Mouse (Mus musculus) forebrain, postnatal 0 days (tissue): Measurements from ENCODE around the gene Cyb561. TPM values are rescaled to one million over a fixed set of nuclear protein-coding genes. Genes with fewer than 3 reads are reported as not detected.

Experiments used
- ATAC-seq: fragments of 200-750 bp; cut with Nextera tagmentation; 2 replicates; pipeline ENCODE4 v1.8.0; 2017; ENCODE audit warnings: mild to moderate bottlenecking, moderate library complexity
- DNase-seq: peaks from one replicate; pipeline ENCODE4 v3.0.0-alpha.2; 2015
- H3K27ac ChIP-seq: fragments of 300-500 bp; sonication (generic); 2 replicates; pipeline ENCODE4 v1.5.1; 2014; ENCODE audit warnings: low read depth, mild to moderate bottlenecking, antibody characterized with exemption, low read length, moderate library complexity, mixed read lengths
- H3K27me3 ChIP-seq: fragments of 300-500 bp; sonication (generic); 2 replicates; pipeline ENCODE4 v1.6.1; 2014; ENCODE audit warnings: mild to moderate bottlenecking, low read length, mixed read lengths; ENCODE audit not compliant: insufficient read depth
- H3K36me3 ChIP-seq: fragments of 300-500 bp; sonication (generic); 2 replicates; pipeline ENCODE4 v1.6.1; 2014; ENCODE audit warnings: mild to moderate bottlenecking, moderate library complexity; ENCODE audit not compliant: insufficient read depth
- H3K4me1 ChIP-seq: fragments of 300-500 bp; sonication (generic); 2 replicates; pipeline ENCODE4 v1.6.1; 2014; ENCODE audit warnings: antibody characterized with exemption; ENCODE audit not compliant: insufficient read depth
- H3K4me2 ChIP-seq: fragments of 300-500 bp; sonication (generic); 2 replicates; pipeline ENCODE4 v1.6.1; 2014; ENCODE audit warnings: low read depth, mild to moderate bottlenecking, moderate library complexity
- H3K4me3 ChIP-seq: fragments of 300-500 bp; sonication (generic); 2 replicates; pipeline ENCODE4 v1.5.1; 2014; ENCODE audit warnings: low read depth, low read length, mixed read lengths
- H3K9ac ChIP-seq: fragments of 300-500 bp; sonication (generic); 2 replicates; pipeline ENCODE4 v1.6.1; 2014; ENCODE audit warnings: mild to moderate bottlenecking
- H3K9me3 ChIP-seq: fragments of 300-500 bp; sonication (generic); 2 replicates; pipeline ENCODE4 v1.6.1; 2016; ENCODE audit warnings: low read length
- CTCF ChIP-seq: sonication (generic); IDR thresholded peaks from 2 replicates; pipeline ENCODE4 v1.5.1; 2016; ENCODE audit warnings: antibody characterized with exemption, control low read depth, low read depth
- WGBS: fragments of 180-500 bp; shearing (Covaris S2); extraction: QIAGEN DNeasy Blood & Tissue Kit; methylation state at CpG from one replicate; pipeline ENCODE4 v1.1.7; 2014; 5-methylcytosine and 5-hydroxymethylcytosine counted together
- polyA plus RNA-seq: library from polyadenylated mRNA; unstranded; fragments of >200 nt; fragmentation: Nextera tagmentation; extraction: Ambion mirVana; gene quantifications from 2 replicates; pipeline ENCODE4 v1.2.1, GENCODE M21; 2015
- total RNA-seq: library from RNA; depleted of rRNA; stranded (reverse); fragments of >200 nt; gene quantifications from 2 replicates; pipeline ENCODE4 v1.2.3, GENCODE M21; 2014

Cyb561 gene
- total and polyA plus RNA-seq, 2 experiments from 2014 or later, result 55.8 to 62.7 TPM

GRCm38 (mm10) chr11:105944126-105944621 is 9.0 kb downstream of the Cyb561 start:
- ATAC-seq (peak; percentile 83), DNase-seq (peak; percentile 85)
- peak overlapping the region; percentile 64 for H3K9ac ChIP-seq
- H3K27me3 ChIP-seq, result no peaks in the 10 kb centered on the region
- 2% methylated on average over 52 of the region's 59 CpGs for WGBS
- peak overlapping the region; percentile 70 for H3K4me3 ChIP-seq
- H3K4me2 ChIP-seq, result peak overlapping the region; percentile 76
- peak overlapping the region; percentile 40; the same call in 1 of the 2 replicates for H3K27ac ChIP-seq
- no peaks in the 10 kb centered on the region for H3K9me3 ChIP-seq
- H3K36me3 ChIP-seq, result no peaks in the 10 kb centered on the region
- TF ChIP-seq CTCF, result peak; percentile 62
- H3K4me1 ChIP-seq, result peaks cover 10% of the 10 kb centered on the region; the same call in 1 of the 2 replicates

- Histone ChIP-seq H3K4me2 (peak overlapping the region; percentile 76), H3K4me3 (peak overlapping the region; percentile 70), H3K4me1 (peaks cover 10% of the 10 kb centered on the region), H3K9me3 (no peaks in the 10 kb centered on the region), H3K36me3 (no peaks in the 10 kb centered on the region), H3K9ac (peak overlapping the region; percentile 64), H3K27ac (peak overlapping the region; percentile 67; the same call in 1 of the 2 replicates), H3K27me3 (no peaks in the 10 kb centered on the region)
- ATAC-seq (peak; percentile 40), DNase-seq (peak; percentile 47)
- 6% methylated on average over 38 of the region's 47 CpGs for WGBS
- TF ChIP-seq CTCF, result no peak
Measured at GRCm38 (mm10) chr11:105943133-105944102, 9.7 kb downstream of the Cyb561 start.

GRCm38 (mm10) chr11:105941973-105942372 is 11.2 kb downstream of the Cyb561 start:
- H3K9ac ChIP-seq, result no peak overlapping the region
- no peak for ATAC-seq

GRCm38 (mm10) chr11:105938771-105939170 is 14.4 kb downstream of the Cyb561 start:
- Histone ChIP-seq H3K27ac (peak overlapping the region; percentile 50; the same call in 1 of the 2 replicates), H3K36me3 (peaks cover 8% of the 10 kb centered on the region; the same call in 1 of the 2 replicates), H3K27me3 (no peaks in the 10 kb centered on the region), H3K9me3 (no peaks in the 10 kb centered on the region), H3K4me1 (no peaks in the 10 kb centered on the region; the same call in 1 of the 2 replicates), H3K9ac (peak overlapping the region; percentile 22; the same call in 1 of the 2 replicates), H3K4me3 (no peak overlapping the region), H3K4me2 (no peak overlapping the region)
- DNase-seq (peak; percentile 14), ATAC-seq (peak; percentile 44)
- TF ChIP-seq CTCF, result no peak
- 44% methylated on average over 9 of the region's 9 CpGs for WGBS

More at GRCm38 (mm10) chr11:105941973-105942372, 11.2 kb downstream of the Cyb561 start:
- Histone ChIP-seq H3K27ac (no peak overlapping the region), H3K4me3 (no peak overlapping the region), H3K27me3 (no peaks in the 10 kb centered on the region), H3K36me3 (no peaks in the 10 kb centered on the region), H3K4me1 (peaks cover 10% of the 10 kb centered on the region), H3K4me2 (no peak overlapping the region), H3K9me3 (no peaks in the 10 kb centered on the region)
- WGBS, result 69% methylated on average over 8 of the region's 8 CpGs
- no peak for TF ChIP-seq CTCF
- DNase-seq, result no peak

GRCm38 (mm10) chr11:105936974-105937373 is 16.2 kb downstream of the Cyb561 start:
- peaks cover 8% of the 10 kb centered on the region; the same call in 1 of the 2 replicates for H3K36me3 ChIP-seq
- H3K4me1 ChIP-seq, result no peaks in the 10 kb centered on the region; the same call in 1 of the 2 replicates
- 94% methylated on average over 3 of the region's 3 CpGs for WGBS
- ATAC-seq (no peak), DNase-seq (no peak)
- H3K27ac ChIP-seq, result no peak overlapping the region
- no peak overlapping the region for H3K4me2 ChIP-seq
- no peaks in the 10 kb centered on the region for H3K27me3 ChIP-seq
- TF ChIP-seq CTCF, result no peak
- no peaks in the 10 kb centered on the region for H3K9me3 ChIP-seq
- H3K9ac ChIP-seq, result no peak overlapping the region
- H3K4me3 ChIP-seq, result no peak overlapping the region

GRCm38 (mm10) chr11:105936200-105936599 is 16.9 kb downstream of the Cyb561 start:
- Histone ChIP-seq H3K4me2 (no peak overlapping the region), H3K4me3 (no peak overlapping the region), H3K27me3 (no peaks in the 10 kb centered on the region), H3K4me1 (no peaks in the 10 kb centered on the region; the same call in 1 of the 2 replicates), H3K9me3 (no peaks in the 10 kb centered on the region), H3K9ac (no peak overlapping the region), H3K36me3 (peaks cover 8% of the 10 kb centered on the region; the same call in 1 of the 2 replicates), H3K27ac (no peak overlapping the region)
- peak; percentile 12 for DNase-seq
- WGBS, result 88% methylated on average over 6 of the region's 6 CpGs
- no peak for TF ChIP-seq CTCF
- ATAC-seq, result no peak; the same call in 1 of the 2 replicates

GRCm38 (mm10) chr11:105935496-105935895 is 17.6 kb downstream of the Cyb561 start:
- ATAC-seq, result no peak
- Histone ChIP-seq H3K27ac (no peak overlapping the region), H3K36me3 (peaks cover 8% of the 10 kb centered on the region; the same call in 1 of the 2 replicates), H3K4me3 (no peak overlapping the region), H3K4me1 (no peaks in the 10 kb centered on the region; the same call in 1 of the 2 replicates), H3K4me2 (no peak overlapping the region), H3K9ac (no peak overlapping the region), H3K27me3 (no peaks in the 10 kb centered on the region), H3K9me3 (no peaks in the 10 kb centered on the region)
- DNase-seq, result no peak
- WGBS, result 87% methylated on average over 8 of the region's 8 CpGs
- TF ChIP-seq CTCF, result no peak
